Comparison of ENCODE assay signal across 23 mouse cellular contexts in the genomic region with DNA sequence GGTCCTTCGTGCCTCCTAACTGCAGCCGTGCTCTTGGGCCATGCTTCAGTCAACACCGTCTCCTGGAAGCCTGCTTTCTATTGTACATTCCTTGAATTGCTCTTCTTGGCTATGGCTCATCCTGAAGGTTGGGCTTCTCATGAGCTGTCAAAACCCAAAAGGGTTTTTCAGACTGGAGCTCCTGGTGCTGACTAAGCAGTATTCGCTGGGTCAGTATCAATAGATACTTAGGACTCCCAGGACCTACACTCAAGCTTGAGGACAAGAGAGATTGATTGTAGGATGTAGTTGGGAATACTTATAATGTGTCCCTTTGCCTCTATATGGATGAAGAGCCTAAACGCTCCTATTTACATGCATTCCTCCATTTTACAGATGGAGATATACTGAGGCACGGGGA. TPM values are rescaled to one million over a fixed set of nuclear protein-coding genes. Genes with fewer than 3 reads are reported as not detected.
"Had no signal": no experiment of that assay in that cellular context is flagged by ENCODE, and none has a peak within 500 bp of the region (broad histone marks: within the 10 kb centered on the region; RNA-seq: fewer than 3 reads in every experiment).

No protein-coding gene starts in this region.

- H3K9me3 ChIP-seq: liver, embryonic 13.5 days; liver, embryonic 15.5 days; midbrain, embryonic 10.5 days; midbrain, embryonic 12.5 days; neural tube, embryonic 13.5 days; neural tube, embryonic 15.5 days had no signal

- ATAC-seq: midbrain, embryonic 16.5 days had no signal

- H3K9ac ChIP-seq: liver, embryonic 13.5 days; liver, embryonic 15.5 days; lung, embryonic 14.5 days; midbrain, embryonic 12.5 days; neural tube, embryonic 13.5 days; neural tube, embryonic 15.5 days had no signal

- H3K4me1 ChIP-seq: midbrain, embryonic 10.5 days; midbrain, embryonic 12.5 days; neural tube, embryonic 13.5 days; neural tube, embryonic 15.5 days had no signal

- DNase-seq: liver, embryonic 13.5 days; lung, adult 18-20 months; lung, embryonic 14.5 days; lung, postnatal 10 days; midbrain, embryonic 14.5 days; retina, postnatal 1 day; right cerebral cortex, adult 18-20 months; right cerebral cortex, postnatal 25 days; right cerebral cortex, postnatal 4 days; spleen, adult 18-20 months; thymus, adult 18-20 months; thymus, postnatal 25 days; thymus, postnatal 4 days had no signal

- H3K36me3 ChIP-seq: liver, embryonic 13.5 days; liver, embryonic 15.5 days; midbrain, embryonic 10.5 days; midbrain, embryonic 12.5 days; neural tube, embryonic 13.5 days; neural tube, embryonic 15.5 days had no signal

- H3K27me3 ChIP-seq: liver, embryonic 13.5 days; liver, embryonic 15.5 days; midbrain, embryonic 12.5 days; neural tube, embryonic 13.5 days; neural tube, embryonic 15.5 days had no signal

- H3K27ac ChIP-seq: liver, embryonic 13.5 days; liver, embryonic 15.5 days; midbrain, embryonic 10.5 days; midbrain, embryonic 12.5 days; neural tube, embryonic 13.5 days; neural tube, embryonic 15.5 days had no signal

- H3K4me3 ChIP-seq: liver, embryonic 13.5 days; liver, embryonic 15.5 days; midbrain, embryonic 10.5 days; midbrain, embryonic 12.5 days; myocyte; neural tube, embryonic 13.5 days; neural tube, embryonic 15.5 days had no signal

RNA-seq across cellular contexts. Expression of gene B430306N03Rik, which starts 9.2 kb away (rescaled TPM):
- polyA plus RNA-seq: myocyte; neural tube, embryonic 11.5 days had no signal

RNA-seq across cellular contexts. Expression of gene Trem2, which starts 21.1 kb away (rescaled TPM):
- total RNA-seq: megakaryocyte-erythroid progenitor cell, adult 5-6 weeks had no signal
- polyA plus RNA-seq: small intestine, adult 2 months had no signal

RNA-seq across cellular contexts. Expression of gene Treml2, which starts 25.8 kb away (rescaled TPM):
- polyA plus RNA-seq: myocyte; neural tube, embryonic 13.5 days had no signal

RNA-seq across cellular contexts. Expression of gene Treml1, which starts 34.6 kb away (rescaled TPM):
- polyA plus RNA-seq: small intestine, adult 2 months had no signal
